Mouse (Mus musculus): ENCODE results near the gene Slain1. TPM values are rescaled to one million over a fixed set of nuclear protein-coding genes. Genes with fewer than 3 reads are reported as not detected.

Gene Slain1
- total and polyA plus RNA-seq, 2 experiments from 2014 or later: 15.0 to 59.5 TPM

DNA sequence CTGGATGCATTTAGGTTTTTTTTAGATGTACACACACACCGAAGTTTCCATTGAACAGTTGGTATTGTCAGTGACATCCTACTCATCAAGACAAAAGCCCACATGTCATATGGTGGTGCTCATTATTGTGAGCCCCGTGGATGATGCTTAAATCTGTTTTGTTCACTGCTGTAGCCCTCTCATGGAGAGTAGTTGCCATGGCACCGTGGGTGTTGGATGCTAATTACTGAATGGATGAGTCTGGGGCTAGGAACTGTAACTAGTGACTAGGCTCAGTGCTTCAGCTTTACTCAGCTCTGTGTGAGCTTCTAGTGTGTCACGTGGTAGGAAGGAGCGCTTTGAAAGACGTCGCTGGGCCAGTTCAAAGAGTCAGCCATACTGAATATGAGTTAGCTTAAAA, 13.0 kb downstream of the Slain1 start:
- DNase-seq (ENCODE audit: low spot score) (no peak), ATAC-seq (peak; percentile 66)
- no peak overlapping the region for H3K4me2 ChIP-seq (ENCODE audit: low read depth, low read length)
- 38% methylated on average over 7 of the region's 7 CpGs for WGBS
- H3K27me3 ChIP-seq (ENCODE audit: insufficient read depth, low read length): no peaks in the 10 kb centered on the region
- H3K27ac ChIP-seq: no peak overlapping the region
- no peak overlapping the region for H3K9ac ChIP-seq (replicated peaks; ENCODE audit: low read length)
- H3K36me3 ChIP-seq (ENCODE audit: insufficient read depth, low read length): peaks cover 13% of the 10 kb centered on the region; the same call in 1 of the 2 replicates
- TF ChIP-seq CTCF (IDR thresholded peaks at IDR 0.05; ENCODE audit: low read depth): no peak
- no peaks in the 10 kb centered on the region for H3K4me1 ChIP-seq (ENCODE audit: insufficient read depth, low read length)
- H3K9me3 ChIP-seq (ENCODE audit: low read length): no peaks in the 10 kb centered on the region
- H3K4me3 ChIP-seq (ENCODE audit: low read length): no peak overlapping the region

DNA sequence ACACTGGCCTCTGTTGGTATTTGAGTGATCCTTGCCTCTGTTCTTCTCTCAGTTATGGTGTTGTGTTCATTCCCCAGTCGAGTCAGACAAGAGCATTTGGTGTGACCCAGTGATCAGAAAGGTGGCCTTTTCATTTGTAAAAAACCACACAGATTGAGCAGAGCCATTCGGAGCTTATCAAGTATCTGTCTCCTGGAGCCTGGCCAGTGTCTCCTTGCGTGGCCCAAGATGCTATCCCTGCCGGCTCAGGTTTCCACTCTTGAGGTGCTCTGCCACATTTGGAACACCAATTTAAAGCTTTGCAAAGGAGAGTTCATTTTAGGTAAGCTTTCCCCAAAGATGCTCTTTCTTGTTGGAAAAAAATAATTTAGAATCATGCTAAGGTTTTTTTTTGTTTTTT, 14.4 kb downstream of the Slain1 start:
- 72% methylated on average over 4 of the region's 4 CpGs for WGBS

DNA sequence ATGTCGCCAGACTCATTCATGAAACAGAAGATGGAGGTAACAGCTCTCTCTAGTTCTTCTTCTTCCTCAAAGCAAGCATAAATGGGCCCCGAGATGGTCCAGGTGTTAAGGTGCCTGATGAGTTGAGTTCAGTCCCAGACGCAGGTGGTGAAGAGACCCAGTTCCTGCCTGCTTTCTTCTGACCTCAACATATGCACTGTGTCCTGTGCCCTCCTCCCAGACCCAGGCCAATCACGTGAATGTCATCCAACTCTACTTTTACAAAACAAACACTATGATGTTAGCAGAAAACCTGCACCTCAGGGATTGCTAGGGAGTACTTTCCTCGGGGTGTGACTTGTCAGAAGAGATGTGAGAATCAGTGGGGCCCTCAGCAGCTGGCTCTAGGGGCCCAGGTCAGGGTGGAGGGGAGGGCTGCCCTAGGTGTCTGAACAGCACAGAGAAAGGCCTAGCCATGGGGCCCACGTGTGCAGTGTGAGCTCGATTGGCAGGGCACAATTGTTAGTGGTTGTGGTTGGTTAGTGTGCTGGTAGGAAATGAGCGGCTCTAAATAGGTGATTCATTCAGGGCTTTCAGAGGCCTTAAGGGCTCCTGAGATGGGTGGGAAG, 16.4 kb downstream of the Slain1 start:
- no peak overlapping the region for H3K9ac ChIP-seq (replicated peaks; ENCODE audit: low read length)
- TF ChIP-seq CTCF (IDR thresholded peaks at IDR 0.05; ENCODE audit: low read depth): no peak

More for the DNA sequence above, 14.4 kb downstream of the Slain1 start:
- H3K9me3 ChIP-seq (ENCODE audit: low read length): no peaks in the 10 kb centered on the region
- H3K4me2 ChIP-seq (ENCODE audit: low read depth, low read length): no peak overlapping the region
- H3K4me3 ChIP-seq (ENCODE audit: low read length): no peak overlapping the region
- H3K27ac ChIP-seq: no peak overlapping the region
- H3K4me1 ChIP-seq (ENCODE audit: insufficient read depth, low read length): no peaks in the 10 kb centered on the region
- H3K27me3 ChIP-seq (ENCODE audit: insufficient read depth, low read length): no peaks in the 10 kb centered on the region
- no peak for ATAC-seq
- no peak for TF ChIP-seq CTCF (IDR thresholded peaks at IDR 0.05; ENCODE audit: low read depth)
- 0 out of 2 replicates have a peak, but pooled peaks cover 4% of the 10 kb centered on the region for H3K36me3 ChIP-seq (ENCODE audit: insufficient read depth, low read length)
- no peak for DNase-seq (ENCODE audit: low spot score)
- H3K9ac ChIP-seq (replicated peaks; ENCODE audit: low read length): no peak overlapping the region

DNA sequence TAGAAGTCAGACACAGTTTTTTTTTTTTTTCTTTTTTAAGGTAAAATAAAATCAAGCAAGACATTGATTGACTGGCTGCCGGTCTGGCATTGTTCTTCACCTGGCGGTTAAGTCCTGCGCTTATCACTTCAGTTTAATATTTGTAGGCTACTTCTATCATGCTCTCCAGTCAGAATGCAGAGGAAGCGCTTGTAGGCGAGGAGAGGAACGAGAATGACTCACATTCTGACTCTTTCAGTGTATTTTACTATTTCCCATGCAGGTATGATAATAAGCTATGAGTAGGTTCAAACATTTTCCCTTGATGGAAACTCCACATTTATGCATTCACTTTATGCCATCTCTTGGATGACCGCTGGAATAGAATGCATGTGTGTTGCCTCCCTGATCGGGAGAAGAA, 17.0 kb downstream of the Slain1 start:
- H3K4me2 ChIP-seq (ENCODE audit: low read depth, low read length): no peak overlapping the region
- DNase-seq (ENCODE audit: low spot score): no peak
- no peak for ATAC-seq
- H3K9ac ChIP-seq (replicated peaks; ENCODE audit: low read length): no peak overlapping the region
- H3K27ac ChIP-seq: no peak overlapping the region
- TF ChIP-seq CTCF (IDR thresholded peaks at IDR 0.05; ENCODE audit: low read depth): no peak
- no peaks in the 10 kb centered on the region for H3K36me3 ChIP-seq (ENCODE audit: insufficient read depth, low read length)
- no peaks in the 10 kb centered on the region for H3K4me1 ChIP-seq (ENCODE audit: insufficient read depth, low read length)
- WGBS: 96% methylated on average over 8 of the region's 8 CpGs
- H3K4me3 ChIP-seq (ENCODE audit: low read length): no peak overlapping the region
- no peaks in the 10 kb centered on the region for H3K27me3 ChIP-seq (ENCODE audit: insufficient read depth, low read length)
- H3K9me3 ChIP-seq (ENCODE audit: low read length): no peaks in the 10 kb centered on the region

More for the DNA sequence above, 16.4 kb downstream of the Slain1 start:
- Histone ChIP-seq H3K36me3 (ENCODE audit: insufficient read depth, low read length) (no peaks in the 10 kb centered on the region), H3K9me3 (ENCODE audit: low read length) (no peaks in the 10 kb centered on the region), H3K4me1 (ENCODE audit: insufficient read depth, low read length) (no peaks in the 10 kb centered on the region), H3K27ac (no peak overlapping the region), H3K4me3 (ENCODE audit: low read length) (no peak overlapping the region), H3K4me2 (ENCODE audit: low read depth, low read length) (no peak overlapping the region), H3K27me3 (ENCODE audit: insufficient read depth, low read length) (no peaks in the 10 kb centered on the region)
- DNase-seq (ENCODE audit: low spot score): no peak
- 71% methylated on average over 8 of the region's 8 CpGs for WGBS
- no peak for ATAC-seq

DNA sequence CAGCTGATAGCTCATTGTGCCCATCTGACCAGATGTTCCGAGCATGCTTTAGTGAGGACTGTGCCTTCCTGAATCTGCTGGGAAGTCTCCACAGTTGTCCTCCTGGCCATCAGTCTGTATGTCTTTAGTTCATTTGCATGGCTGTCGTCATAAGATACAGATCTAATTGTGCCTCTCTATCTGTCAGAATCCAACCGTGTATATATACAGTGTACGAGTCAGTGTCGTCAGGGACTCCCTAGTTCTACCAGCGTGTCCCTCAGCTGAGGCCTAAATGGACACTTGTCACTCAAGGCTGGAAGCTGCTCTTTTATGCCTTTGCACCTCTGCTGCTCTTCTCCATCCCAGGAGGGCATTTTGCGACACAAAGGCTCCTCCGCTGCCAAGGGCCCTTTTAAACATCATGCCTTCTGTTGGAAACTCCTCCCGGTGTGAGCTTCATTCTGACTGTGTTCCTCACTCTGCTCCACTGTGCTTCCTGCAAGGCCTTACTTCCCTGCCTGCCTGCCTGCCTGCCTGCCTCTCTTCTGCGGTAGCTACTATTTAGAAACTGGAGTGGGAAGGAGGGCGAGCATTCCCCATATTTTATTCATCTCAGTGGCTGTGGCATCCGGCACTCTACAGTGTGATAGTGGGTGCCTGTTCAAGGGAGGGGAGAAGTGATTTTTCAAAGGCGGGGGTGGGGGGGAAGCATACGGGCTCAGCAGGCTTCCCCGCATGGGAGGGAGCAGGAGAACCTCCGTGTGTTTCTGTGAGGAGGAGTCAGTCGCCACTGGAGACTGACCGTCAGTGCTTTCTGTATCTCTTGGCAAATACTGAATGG, 29.6 kb downstream of the Slain1 start:
- Histone ChIP-seq H3K4me2 (ENCODE audit: low read depth, low read length) (peak overlapping the region; percentile 44), H3K4me3 (ENCODE audit: low read length) (peak overlapping the region; percentile 13; the same call in 1 of the 2 replicates), H3K9ac (replicated peaks; ENCODE audit: low read length) (0 out of 2 replicates have a peak overlapping the region, but pooled peaks have one; percentile 21), H3K36me3 (ENCODE audit: insufficient read depth, low read length) (no peaks in the 10 kb centered on the region), H3K27me3 (ENCODE audit: insufficient read depth, low read length) (no peaks in the 10 kb centered on the region), H3K27ac (peak overlapping the region; percentile 74), H3K4me1 (ENCODE audit: insufficient read depth, low read length) (peaks cover 15% of the 10 kb centered on the region), H3K9me3 (ENCODE audit: low read length) (no peaks in the 10 kb centered on the region)
- DNase-seq (ENCODE audit: low spot score): peak; percentile 39
- WGBS: 10% methylated on average over 18 of the region's 18 CpGs
- TF ChIP-seq CTCF (IDR thresholded peaks at IDR 0.05; ENCODE audit: low read depth): no peak
- ATAC-seq: peak; percentile 72

DNA sequence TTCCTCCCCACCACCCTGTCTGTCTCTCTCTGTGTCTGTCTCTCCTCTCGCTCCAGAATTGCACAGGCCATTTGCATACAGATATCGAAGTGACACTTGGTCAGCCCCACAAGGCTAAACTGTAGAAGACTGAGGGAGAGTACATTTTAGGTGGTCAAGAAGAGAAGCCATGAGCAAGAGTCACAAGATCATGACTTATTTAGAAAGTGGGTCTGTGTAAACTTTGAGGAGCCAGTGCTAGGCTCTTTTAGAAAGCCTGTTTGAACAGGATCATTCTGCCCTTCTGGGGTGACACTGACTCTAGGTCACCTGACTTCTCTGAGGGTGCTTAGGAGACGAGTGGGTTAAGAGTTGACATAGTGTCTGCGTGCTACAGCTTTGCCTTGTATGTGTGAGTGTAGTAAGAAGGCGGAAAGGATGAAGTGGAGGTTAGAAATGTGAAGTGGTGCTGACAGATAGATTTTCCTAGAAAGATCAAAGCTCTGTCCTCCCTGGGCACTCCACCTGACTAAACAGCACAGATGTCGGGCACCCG, 30.3 kb downstream of the Slain1 start:
- WGBS: 54% methylated on average over 7 of the region's 7 CpGs
- Histone ChIP-seq H3K27me3 (ENCODE audit: insufficient read depth, low read length) (no peaks in the 10 kb centered on the region), H3K9me3 (ENCODE audit: low read length) (no peaks in the 10 kb centered on the region), H3K4me2 (ENCODE audit: low read depth, low read length) (peak overlapping the region; percentile 44), H3K4me3 (ENCODE audit: low read length) (0 out of 2 replicates have a peak overlapping the region, but pooled peaks have one; percentile 13), H3K36me3 (ENCODE audit: insufficient read depth, low read length) (no peaks in the 10 kb centered on the region), H3K27ac (peak overlapping the region; percentile 74), H3K9ac (replicated peaks; ENCODE audit: low read length) (0 out of 2 replicates have a peak overlapping the region, but pooled peaks have one; percentile 21), H3K4me1 (ENCODE audit: insufficient read depth, low read length) (peaks cover 15% of the 10 kb centered on the region)
- ATAC-seq: peak; percentile 39
- no peak for DNase-seq (ENCODE audit: low spot score)
- no peak for TF ChIP-seq CTCF (IDR thresholded peaks at IDR 0.05; ENCODE audit: low read depth)
